Mouse (Mus musculus) heart, embryonic 14.5 days (tissue): ENCODE data around the gene Tekt4. TPM values are rescaled to one million over a fixed set of nuclear protein-coding genes. Genes with fewer than 3 reads are reported as not detected.

Source experiments
- ATAC-seq: fragments of 200-750 bp; cut with Nextera tagmentation; 2 replicates; pipeline ENCODE4 v1.8.0; 2017; ENCODE audit warnings: low read depth, moderate TSS enrichment; ENCODE audit not compliant: insufficient number of reproducible peaks, insufficient read depth, low FRiP score
- H3K27ac ChIP-seq, 2 experiments: fragments of 200-500 bp in 1 of 2; fragments of 300-500 bp in 1 of 2; sonication (generic) in 1 of 2; replicated peaks in 1 of 2; 2 replicates each; pipeline ENCODE4 v1.5.1; 2012 to 2014; ENCODE audit warnings: low read depth in 2 of 2, low read length in 2 of 2, control low read depth in 1 of 2, mild to moderate bottlenecking in 1 of 2, mixed read lengths in 1 of 2; ENCODE audit not compliant: control insufficient read depth in 1 of 2, insufficient read depth in 1 of 2
- H3K27me3 ChIP-seq: fragments of 300-500 bp; sonication (generic); 2 replicates; pipeline ENCODE4 v1.6.1; 2014; ENCODE audit warnings: mild to moderate bottlenecking, low read length, control low read depth; ENCODE audit not compliant: control insufficient read depth, insufficient read depth
- H3K36me3 ChIP-seq: fragments of 300-500 bp; sonication (generic); 2 replicates; pipeline ENCODE4 v1.6.1; 2014; ENCODE audit warnings: mild to moderate bottlenecking, control low read depth, low read length, mixed read lengths; ENCODE audit not compliant: control insufficient read depth, insufficient read depth
- H3K4me1 ChIP-seq, 2 experiments: fragments of 200-500 bp in 1 of 2; fragments of 300-500 bp in 1 of 2; sonication (generic) in 1 of 2; 2 replicates each; pipeline ENCODE4 v1.6.1; 2012 to 2014; ENCODE audit warnings: low read length in 2 of 2, control low read depth in 1 of 2, mixed read lengths in 1 of 2; ENCODE audit not compliant: control insufficient read depth in 2 of 2, insufficient read depth in 2 of 2
- H3K4me2 ChIP-seq: fragments of 300-500 bp; sonication (generic); 2 replicates; pipeline ENCODE4 v1.6.1; 2014; ENCODE audit warnings: mild to moderate bottlenecking, low read length
- H3K4me3 ChIP-seq, 2 experiments: fragments of 200-500 bp in 1 of 2; fragments of 300-500 bp in 1 of 2; sonication (generic) in 1 of 2; 2 replicates each; pipeline ENCODE4 v1.5.1; 2012 to 2014; ENCODE audit warnings: low read length in 2 of 2, mild to moderate bottlenecking in 2 of 2, control low read depth in 1 of 2, low read depth in 1 of 2, moderate library complexity in 1 of 2; ENCODE audit not compliant: control insufficient read depth in 1 of 2, insufficient read depth in 1 of 2
- H3K9ac ChIP-seq: fragments of 300-500 bp; sonication (generic); 2 replicates; pipeline ENCODE4 v1.6.1; 2014; ENCODE audit warnings: mild to moderate bottlenecking, low read length
- H3K9me3 ChIP-seq: fragments of 300-500 bp; sonication (generic); 2 replicates; pipeline ENCODE4 v1.6.1; 2016; ENCODE audit warnings: low read length, control low read depth; ENCODE audit not compliant: control insufficient read depth
- WGBS: fragments of 180-500 bp; shearing (Covaris S2); extraction: QIAGEN DNeasy Blood & Tissue Kit; methylation state at CpG from one replicate; pipeline ENCODE4 v1.1.7; 2014; 5-methylcytosine and 5-hydroxymethylcytosine counted together
- polyA plus RNA-seq: library from polyadenylated mRNA; unstranded; fragments of >200 nt; fragmentation: Nextera tagmentation; extraction: Ambion mirVana; gene quantifications from 2 replicates; pipeline ENCODE4 v1.2.1, GENCODE M21; 2014

The Tekt4 gene
- polyA plus RNA-seq, result 0.47 and 0.55 TPM in 2 replicates

- WGBS, result 20% methylated on average over 2 of the region's 2 CpGs
- no peak within 1 kb of the TSS for H3K4me2 ChIP-seq
- no peak within 1 kb of the TSS for H3K27ac ChIP-seq
- no peaks in the 10 kb centered on the region for H3K9me3 ChIP-seq
- peaks cover 4 to 5% of the 10 kb centered on the region in 2 experiments; a peak in 2 of 4 replicates for H3K4me1 ChIP-seq
- H3K36me3 ChIP-seq, result no peaks in the 10 kb centered on the region
- H3K9ac ChIP-seq, result 0 out of 2 replicates have a peak within 1 kb of the TSS, but pooled peaks have one; percentile 25
- ATAC-seq, result no peak
- no peak within 1 kb of the TSS for H3K4me3 ChIP-seq
- no peaks in the 10 kb centered on the region for H3K27me3 ChIP-seq
Observed at GRCm38 (mm10) chr17:25454272-25454671, at the start of gene Tekt4. Gene Tekt4, plus strand, starts transcription at chr17:25454615.

- Histone ChIP-seq H3K9ac (peak overlapping the region; percentile 35), H3K4me1 (peaks cover 50 to 59% of the 10 kb centered on the region in 2 experiments), H3K36me3 (0 out of 2 replicates have a peak, but pooled peaks cover 4% of the 10 kb centered on the region), H3K27me3 (no peaks in the 10 kb centered on the region), H3K27ac (peak overlapping the region; percentile 60 to 69), H3K4me2 (peak overlapping the region; percentile 9; the same call in 1 of the 2 replicates), H3K9me3 (no peaks in the 10 kb centered on the region), H3K4me3 (no peak overlapping the region)
- peak; percentile 11; the same call in 1 of the 2 replicates for ATAC-seq
- WGBS, result 2% methylated on average over 10 of the region's 10 CpGs
Observed at GRCm38 (mm10) chr17:25405224-25405895, 49.1 kb upstream of the Tekt4 start.

GRCm38 (mm10) chr17:25406011-25406441 is 48.4 kb upstream of the Tekt4 start:
- 15% methylated on average over 6 of the region's 6 CpGs for WGBS
- peak overlapping the region; percentile 10; the same call in 1 of the 2 replicates for H3K4me2 ChIP-seq
- H3K27ac ChIP-seq, result peak overlapping the region; percentile 60 to 69
- H3K36me3 ChIP-seq, result 0 out of 2 replicates have a peak, but pooled peaks cover 4% of the 10 kb centered on the region
- ATAC-seq, result no peak
- peaks cover 57 to 66% of the 10 kb centered on the region in 2 experiments for H3K4me1 ChIP-seq
- no peaks in the 10 kb centered on the region for H3K9me3 ChIP-seq
- no peak overlapping the region; the same call in 1 of the 2 replicates for H3K9ac ChIP-seq
- no peaks in the 10 kb centered on the region for H3K27me3 ChIP-seq
- no peak overlapping the region for H3K4me3 ChIP-seq

GRCm38 (mm10) chr17:25407352-25407751 is 47.1 kb upstream of the Tekt4 start:
- no peaks in the 10 kb centered on the region for H3K27me3 ChIP-seq
- ATAC-seq, result no peak
- H3K36me3 ChIP-seq, result 0 out of 2 replicates have a peak, but pooled peaks cover 4% of the 10 kb centered on the region
- 58% methylated on average over 4 of the region's 4 CpGs for WGBS
- H3K4me1 ChIP-seq, result peaks cover 63 to 72% of the 10 kb centered on the region in 2 experiments
- no peak overlapping the region for H3K9ac ChIP-seq
- H3K27ac ChIP-seq, result peak overlapping the region in 1 of 2 experiments; percentile 60
- no peak overlapping the region for H3K4me2 ChIP-seq
- no peak overlapping the region for H3K4me3 ChIP-seq
- H3K9me3 ChIP-seq, result no peaks in the 10 kb centered on the region

- no peaks in the 10 kb centered on the region for H3K27me3 ChIP-seq
- H3K4me2 ChIP-seq, result no peak overlapping the region
- no peaks in the 10 kb centered on the region for H3K9me3 ChIP-seq
- 62% methylated on average over 7 of the region's 7 CpGs for WGBS
- no peak overlapping the region for H3K4me3 ChIP-seq
- no peak for ATAC-seq
- H3K9ac ChIP-seq, result no peak overlapping the region
- peak overlapping the region; percentile 46 to 60; a peak in 2 of 4 replicates for H3K27ac ChIP-seq
- peaks cover 63 to 72% of the 10 kb centered on the region in 2 experiments for H3K4me1 ChIP-seq
- 0 out of 2 replicates have a peak, but pooled peaks cover 4% of the 10 kb centered on the region for H3K36me3 ChIP-seq
Observed at GRCm38 (mm10) chr17:25408302-25408999, 46.0 kb upstream of the Tekt4 start.

- Histone ChIP-seq H3K9me3 (no peaks in the 10 kb centered on the region), H3K27ac (peak overlapping the region; percentile 60 to 65), H3K9ac (no peak overlapping the region), H3K4me1 (peaks cover 70 to 77% of the 10 kb centered on the region in 2 experiments), H3K4me3 (no peak overlapping the region), H3K4me2 (no peak overlapping the region), H3K27me3 (no peaks in the 10 kb centered on the region), H3K36me3 (no peaks in the 10 kb centered on the region)
- WGBS, result 79% methylated on average over 7 of the region's 7 CpGs
- ATAC-seq, result no peak
Observed at GRCm38 (mm10) chr17:25409621-25410020, 44.8 kb upstream of the Tekt4 start.

- peak; percentile 29; the same call in 1 of the 2 replicates for ATAC-seq
- H3K27ac ChIP-seq, result peak overlapping the region; percentile 60 to 65
- H3K27me3 ChIP-seq, result no peaks in the 10 kb centered on the region
- no peak overlapping the region for H3K4me2 ChIP-seq
- H3K36me3 ChIP-seq, result no peaks in the 10 kb centered on the region
- H3K4me3 ChIP-seq, result no peak overlapping the region
- 19% methylated on average over 6 of the region's 6 CpGs for WGBS
- peaks cover 70 to 77% of the 10 kb centered on the region in 2 experiments for H3K4me1 ChIP-seq
- H3K9me3 ChIP-seq, result no peaks in the 10 kb centered on the region
- H3K9ac ChIP-seq, result 0 out of 2 replicates have a peak overlapping the region, but pooled peaks have one; percentile 45
Observed at GRCm38 (mm10) chr17:25410180-25410579, 44.2 kb upstream of the Tekt4 start.
